Mouse (Mus musculus) forebrain, embryonic 11.5 days (tissue): ENCODE data around the gene Rxfp4. TPM values are rescaled to one million over a fixed set of nuclear protein-coding genes. Genes with fewer than 3 reads are reported as not detected.
A peak's percentile ranks its signal among the peaks of the same experiment; 100 is the strongest.

ENCODE experiments used
- ATAC-seq: fragments of 200-750 bp; cut with Nextera tagmentation; replicated peaks from 2 replicates; pipeline ENCODE4 v1.8.0; 2017; ENCODE audit warnings: moderate TSS enrichment; ENCODE audit not compliant: low FRiP score
- DNase-seq: peaks from one replicate; pipeline ENCODE4 v3.0.0-alpha.2; 2017; ENCODE audit warnings: low spot score
- H3K27ac ChIP-seq: fragments of 300-500 bp; sonication (generic); 2 replicates; pipeline ENCODE4 v1.5.1; 2014; ENCODE audit warnings: low read depth, low read length
- H3K27me3 ChIP-seq: fragments of 300-500 bp; sonication (generic); 2 replicates; pipeline ENCODE4 v1.6.1; 2014; ENCODE audit warnings: mild to moderate bottlenecking, low read length, mixed read lengths; ENCODE audit not compliant: control insufficient read depth, insufficient read depth
- H3K36me3 ChIP-seq: fragments of 300-500 bp; sonication (generic); 2 replicates; pipeline ENCODE4 v1.6.1; 2014; ENCODE audit warnings: mild to moderate bottlenecking, low read length, moderate library complexity, mixed read lengths; ENCODE audit not compliant: control insufficient read depth, insufficient read depth
- H3K4me1 ChIP-seq: fragments of 300-500 bp; sonication (generic); replicated peaks from 2 replicates; pipeline ENCODE4 v1.6.1; 2014; ENCODE audit warnings: low read length, mixed read lengths; ENCODE audit not compliant: control insufficient read depth, insufficient read depth
- H3K4me2 ChIP-seq: fragments of 300-500 bp; sonication (generic); 2 replicates; pipeline ENCODE4 v1.6.1; 2014; ENCODE audit warnings: low read depth, mild to moderate bottlenecking, low read length, moderate library complexity, mixed read lengths; ENCODE audit not compliant: severe bottlenecking
- H3K4me3 ChIP-seq: fragments of 300-500 bp; sonication (generic); 2 replicates; pipeline ENCODE4 v1.5.1; 2014; ENCODE audit warnings: low read depth, low read length
- H3K9ac ChIP-seq: fragments of 300-500 bp; sonication (generic); 2 replicates; pipeline ENCODE4 v1.6.1; 2014; ENCODE audit warnings: low read length
- H3K9me3 ChIP-seq: fragments of 300-500 bp; sonication (generic); 2 replicates; pipeline ENCODE4 v1.6.1; 2016; ENCODE audit warnings: low read length, mixed read lengths; ENCODE audit not compliant: control insufficient read depth
- WGBS: fragments of 180-500 bp; shearing (Covaris S2); extraction: QIAGEN DNeasy Blood & Tissue Kit; methylation state at CpG from one replicate; pipeline ENCODE4 v1.1.7; 2014; 5-methylcytosine and 5-hydroxymethylcytosine counted together
- polyA plus RNA-seq: library from polyadenylated mRNA; unstranded; fragments of >200 nt; fragmentation: Nextera tagmentation; extraction: Ambion mirVana; gene quantifications from 2 replicates; pipeline ENCODE4 v1.2.1, GENCODE M21; 2014

Gene Rxfp4
- polyA plus RNA-seq: not detected in 2 replicates

GRCm38 (mm10) chr3:88652846-88653515 lies at the start of gene Rxfp4:
TSS of gene Rxfp4 (minus strand) at chr3:88653142.
- DNase-seq: no peak
- Histone ChIP-seq H3K4me3 (no peak within 1 kb of the TSS), H3K27ac (no peak within 1 kb of the TSS), H3K4me1 (no peaks in the 10 kb centered on the region), H3K9me3 (no peaks in the 10 kb centered on the region), H3K4me2 (no peak within 1 kb of the TSS), H3K27me3 (no peaks in the 10 kb centered on the region), H3K36me3 (no peaks in the 10 kb centered on the region; the same call in 1 of the 2 replicates), H3K9ac (no peak within 1 kb of the TSS)
- ATAC-seq: no peak
- WGBS: 91% methylated on average over 17 of the region's 17 CpGs

DNA sequence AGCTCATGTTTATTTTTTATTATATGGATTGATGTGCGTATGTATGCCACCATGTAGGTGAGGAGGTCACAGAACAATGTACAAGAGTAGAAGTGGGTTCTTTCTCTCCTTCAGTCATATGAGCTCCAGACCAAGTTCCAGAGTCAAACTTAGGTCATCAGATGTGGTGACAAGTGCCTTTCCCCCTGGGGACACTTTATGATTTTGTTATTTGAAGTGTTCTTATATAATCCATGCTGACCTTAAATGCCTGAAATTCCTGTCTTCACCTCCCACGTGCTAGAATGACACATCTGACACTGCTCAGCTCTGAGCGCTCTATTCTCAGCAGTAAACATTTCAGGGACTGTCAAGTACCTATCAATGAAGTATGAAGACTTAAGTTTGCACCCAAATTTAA lies 48.3 kb upstream of the Rxfp4 start:
- 85% methylated on average over 3 of the region's 3 CpGs for WGBS
- Histone ChIP-seq H3K27me3 (no peaks in the 10 kb centered on the region), H3K27ac (no peak overlapping the region), H3K4me1 (no peaks in the 10 kb centered on the region), H3K9me3 (no peaks in the 10 kb centered on the region), H3K36me3 (peaks cover 26% of the 10 kb centered on the region), H3K4me2 (no peak overlapping the region), H3K4me3 (no peak overlapping the region), H3K9ac (no peak overlapping the region)
- DNase-seq: no peak
- no peak for ATAC-seq

DNA sequence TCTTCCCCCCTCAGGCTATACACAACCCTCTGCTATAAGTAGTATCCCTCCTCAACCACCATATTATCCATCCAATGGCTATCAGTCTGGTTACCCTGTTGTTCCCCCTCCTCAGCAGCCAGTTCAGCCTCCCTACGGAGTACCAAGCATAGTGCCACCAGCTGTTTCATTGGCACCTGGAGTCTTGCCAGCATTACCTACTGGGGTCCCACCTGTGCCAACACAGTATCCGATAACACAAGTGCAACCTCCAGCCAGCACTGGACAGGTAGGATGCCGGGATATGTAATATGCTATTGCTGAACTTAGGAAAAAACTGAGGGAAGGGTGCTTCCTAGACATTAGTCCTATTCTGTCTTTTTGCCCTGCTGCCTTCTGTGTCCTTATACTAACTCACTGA lies 47.3 kb upstream of the Rxfp4 start:
- Histone ChIP-seq H3K4me1 (no peaks in the 10 kb centered on the region), H3K27me3 (no peaks in the 10 kb centered on the region), H3K9me3 (no peaks in the 10 kb centered on the region), H3K4me3 (no peak overlapping the region), H3K9ac (no peak overlapping the region), H3K27ac (no peak overlapping the region), H3K4me2 (no peak overlapping the region), H3K36me3 (peaks cover 26% of the 10 kb centered on the region)
- WGBS: 94% methylated on average over 3 of the region's 3 CpGs
- no peak for ATAC-seq
- DNase-seq: no peak

GRCm38 (mm10) chr3:88698834-88699233 lies 45.9 kb upstream of the Rxfp4 start:
- ATAC-seq: no peak
- Histone ChIP-seq H3K36me3 (peaks cover 34% of the 10 kb centered on the region), H3K9ac (no peak overlapping the region), H3K4me3 (no peak overlapping the region), H3K9me3 (no peaks in the 10 kb centered on the region), H3K4me1 (no peaks in the 10 kb centered on the region), H3K4me2 (no peak overlapping the region), H3K27me3 (no peaks in the 10 kb centered on the region), H3K27ac (no peak overlapping the region)
- WGBS: 95% methylated on average over 6 of the region's 6 CpGs
- no peak for DNase-seq

DNA sequence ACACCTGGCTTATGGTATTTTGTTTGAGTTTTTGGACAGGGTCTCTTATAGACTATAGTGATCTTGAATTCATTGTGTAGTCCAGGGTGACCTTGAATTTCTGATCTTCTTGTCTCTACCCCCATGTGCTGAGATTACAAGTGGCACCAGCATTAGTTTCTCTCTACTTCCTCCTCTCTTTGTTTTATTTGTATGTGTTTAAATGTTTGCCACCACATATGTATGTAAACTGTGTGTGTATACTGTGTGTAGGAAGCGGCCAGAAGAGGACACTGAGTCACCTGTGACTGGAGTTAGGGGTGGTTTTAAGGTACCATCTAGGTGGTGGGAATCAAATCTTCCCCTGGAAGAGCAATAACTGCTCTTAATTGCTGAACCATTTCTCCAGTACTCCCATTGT lies 45.1 kb upstream of the Rxfp4 start:
- H3K9me3 ChIP-seq: no peaks in the 10 kb centered on the region
- no peaks in the 10 kb centered on the region for H3K27me3 ChIP-seq
- H3K36me3 ChIP-seq: peaks cover 34% of the 10 kb centered on the region
- 90% methylated on average over 1 of the region's 1 CpGs for WGBS
- DNase-seq (no peak), ATAC-seq (no peak)
- no peak overlapping the region for H3K4me3 ChIP-seq
- no peak overlapping the region for H3K27ac ChIP-seq
- H3K4me1 ChIP-seq: no peaks in the 10 kb centered on the region
- no peak overlapping the region for H3K4me2 ChIP-seq
- H3K9ac ChIP-seq: no peak overlapping the region

DNA sequence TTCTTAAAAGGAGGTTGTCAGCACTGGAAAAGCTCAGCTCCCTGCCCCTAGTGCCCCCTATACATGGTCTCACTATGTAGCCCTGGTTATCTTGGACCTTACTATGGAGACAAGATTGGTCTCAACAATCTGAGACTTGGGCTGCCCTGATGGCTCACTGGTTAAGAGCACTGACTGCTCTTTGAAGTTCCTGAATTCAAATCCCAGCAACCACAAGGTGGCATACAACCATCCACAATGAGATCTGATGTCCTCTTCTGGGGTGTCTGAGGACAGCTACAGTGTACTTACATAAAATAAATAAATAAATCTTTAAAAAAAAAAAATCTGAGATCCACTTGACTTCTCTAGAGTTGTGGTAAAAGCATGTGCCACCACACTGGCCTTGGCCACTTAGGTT lies 42.6 kb upstream of the Rxfp4 start:
- DNase-seq (no peak), ATAC-seq (no peak)
- Histone ChIP-seq H3K36me3 (peaks cover 37% of the 10 kb centered on the region), H3K4me1 (no peaks in the 10 kb centered on the region), H3K4me3 (no peak overlapping the region), H3K9ac (no peak overlapping the region), H3K4me2 (no peak overlapping the region), H3K27ac (no peak overlapping the region), H3K9me3 (no peaks in the 10 kb centered on the region), H3K27me3 (no peaks in the 10 kb centered on the region)

GRCm38 (mm10) chr3:88689079-88689478 lies 36.1 kb upstream of the Rxfp4 start:
- Histone ChIP-seq H3K4me1 (no peaks in the 10 kb centered on the region; the same call in 1 of the 2 replicates), H3K4me3 (no peak overlapping the region), H3K27ac (no peak overlapping the region), H3K36me3 (peaks cover 25% of the 10 kb centered on the region), H3K9me3 (no peaks in the 10 kb centered on the region), H3K4me2 (no peak overlapping the region), H3K27me3 (no peaks in the 10 kb centered on the region), H3K9ac (no peak overlapping the region)
- no peak for ATAC-seq
- DNase-seq: no peak
- WGBS: 95% methylated on average over 5 of the region's 5 CpGs

GRCm38 (mm10) chr3:88686734-88687611 lies 34.0 kb upstream of the Rxfp4 start:
- DNase-seq: no peak

More at GRCm38 (mm10) chr3:88686734-88687611, 34.0 kb upstream of the Rxfp4 start:
- no peak for ATAC-seq
- peak overlapping the region; percentile 97 for H3K9ac ChIP-seq
- peaks cover 20% of the 10 kb centered on the region for H3K36me3 ChIP-seq
- H3K4me1 ChIP-seq: no peaks in the 10 kb centered on the region; the same call in 1 of the 2 replicates
- no peaks in the 10 kb centered on the region for H3K9me3 ChIP-seq
- 69% methylated on average over 13 of the region's 13 CpGs for WGBS
- H3K27ac ChIP-seq: no peak overlapping the region
- no peaks in the 10 kb centered on the region for H3K27me3 ChIP-seq
- H3K4me2 ChIP-seq: peak overlapping the region; percentile 78
- peak overlapping the region; percentile 90 for H3K4me3 ChIP-seq
